Mouse (Mus musculus) left cerebral cortex, postnatal 14 days (tissue): ENCODE results near the gene Gm39566. TPM values are rescaled to one million over a fixed set of nuclear protein-coding genes. Genes with fewer than 3 reads are reported as not detected.
A peak's percentile ranks its signal among the peaks of the same experiment; 100 is the strongest.
"Not testable (repeated sequence)": the region's sequence is repeated elsewhere in the genome, so short reads cannot be mapped to it uniquely, and the experiment has no call there.

Source experiments
- DNase-seq, 2 experiments: peaks; one replicate each; pipeline ENCODE4 v3.0.0; 2021 to 2022; ENCODE audit warnings: low spot score in 2 of 2, mixed read lengths in 1 of 2
- intact Hi-C: fragments of 180-260 bp; cut with DNase I; formaldehyde crosslinking; loops from one replicate; pipeline ENCODE4 v1.15.1; 2025
- long read RNA-seq, 2 experiments: library from polyadenylated mRNA; stranded (forward); transcript quantifications; one replicate each; pipeline ENCODE4 v2.0.0; 2021
- total RNA-seq, 2 experiments: library from RNA; stranded (reverse); gene quantifications; 2 replicates each; pipeline ENCODE4 v1.2.3; 2021

The Gm39566 gene
- not detected for total RNA-seq
- long read RNA-seq, experiment 1, result 0 reads
- long read RNA-seq, experiment 2, result 0 reads

- no peak for DNase-seq
- intact Hi-C loops, result no loop called here
These were observed at the start of gene Gm39566 for GRCm38 (mm10) chr11:69815155-69815554. Gene Gm39566 (minus strand): TSS chr11:69815298.

- intact Hi-C loops, result no loop called here
- no peak for DNase-seq
These were observed 49.2 kb upstream of the Gm39566 start for GRCm38 (mm10) chr11:69864138-69864860.

- DNase-seq, intact Hi-C loops: not testable (repeated sequence)
These were observed 48.6 kb upstream of the Gm39566 start for GRCm38 (mm10) chr11:69863729-69864128.

- DNase-seq, result no peak
- intact Hi-C loops, result no loop called here
These were observed 43.3 kb upstream of the Gm39566 start, which contains the start of gene Tnk1 for GRCm38 (mm10) chr11:69858113-69858998. Gene Tnk1 (minus strand): TSS chr11:69858730.

GRCm38 (mm10) chr11:69855347-69855746 is 40.2 kb upstream of the Gm39566 start:
- DNase-seq, result no peak
- intact Hi-C loops, result no loop called here

- intact Hi-C loops, result no loop called here
- no peak for DNase-seq
These were observed 39.6 kb upstream of the Gm39566 start for GRCm38 (mm10) chr11:69854680-69855079.

- DNase-seq, result no peak
- intact Hi-C loops, result no loop called here
These were observed 38.9 kb upstream of the Gm39566 start for GRCm38 (mm10) chr11:69853994-69854393.

- DNase-seq, result no peak
- intact Hi-C loops, result no loop called here
These were observed 35.7 kb upstream of the Gm39566 start for GRCm38 (mm10) chr11:69850754-69851153.

GRCm38 (mm10) chr11:69849884-69850283 is 34.8 kb upstream of the Gm39566 start:
- DNase-seq, result no peak
- intact Hi-C loops, result loop anchor here (5.0 kb wide), 1 partner anchor 52 kb away; the partner anchor contains the start of genes 2810408A11Rik and Neurl4

- DNase-seq, result no peak
- intact Hi-C loops, result loop anchor here (5.0 kb wide), 1 partner anchor 53 kb away; the partner anchor contains the start of genes 2810408A11Rik and Neurl4
These were observed 34.0 kb upstream of the Gm39566 start for GRCm38 (mm10) chr11:69849128-69849527.

- intact Hi-C loops, result loop anchor here (5.0 kb wide), 1 partner anchor 54 kb away; the partner anchor contains the start of genes 2810408A11Rik and Neurl4
These were observed 32.9 kb upstream of the Gm39566 start for GRCm38 (mm10) chr11:69848021-69848420.

GRCm38 (mm10) chr11:69846738-69847688 is 31.9 kb upstream of the Gm39566 start:
- intact Hi-C loops, result loop anchor here (5.0 kb wide), 1 partner anchor 55 kb away; the partner anchor contains the start of genes 2810408A11Rik and Neurl4

More at GRCm38 (mm10) chr11:69848021-69848420, 32.9 kb upstream of the Gm39566 start:
- no peak for DNase-seq

GRCm38 (mm10) chr11:69846198-69846680 is 31.1 kb upstream of the Gm39566 start, which contains the start of gene Plscr3:
Gene Plscr3 (plus strand): TSS chr11:69846376.
- peak; percentile 81 to 83 for DNase-seq
- intact Hi-C loops, result loop anchor here (5.0 kb wide), 1 partner anchor 56 kb away; the partner anchor contains the start of genes 2810408A11Rik and Neurl4

More at GRCm38 (mm10) chr11:69846738-69847688, 31.9 kb upstream of the Gm39566 start:
- DNase-seq, result no peak

- no peak for DNase-seq
- intact Hi-C loops, result loop anchor here (5.0 kb wide), 1 partner anchor 81 kb away; the partner anchor contains the start of gene Polr2a
These were observed 23.6 kb upstream of the Gm39566 start for GRCm38 (mm10) chr11:69838714-69839104.

GRCm38 (mm10) chr11:69837952-69838713 is 23.0 kb upstream of the Gm39566 start, which contains the start of gene Tmem256:
Gene Tmem256 (plus strand): TSS chr11:69838514.
- intact Hi-C loops, result loop anchor here (2.0 to 5.0 kb wide), 2 partner anchors 35 to 81 kb away; partner anchors contain the start of gene Polr2a
- DNase-seq, result peak; percentile 97 to 99

- DNase-seq, result peak in 1 of 2 experiments; percentile 77
- intact Hi-C loops, result loop anchor here (2.0 to 5.0 kb wide), 2 partner anchors 35 to 80 kb away; partner anchors contain the start of gene Polr2a
These were observed 22.5 kb upstream of the Gm39566 start, which contains the start of gene Nlgn2 for GRCm38 (mm10) chr11:69837604-69837951. Gene Nlgn2 (minus strand): TSS chr11:69837784.
